Mouse (Mus musculus): ENCODE results near the gene Med12. TPM values are rescaled to one million over a fixed set of nuclear protein-coding genes. Genes with fewer than 3 reads are reported as not detected.
"Not testable (repeated sequence)": the region's sequence is repeated elsewhere in the genome, so short reads cannot be mapped to it uniquely, and the experiment has no call there.

The Med12 gene
- polyA plus RNA-seq, 1 experiment from 2014 or later = 18.9 TPM

DNA sequence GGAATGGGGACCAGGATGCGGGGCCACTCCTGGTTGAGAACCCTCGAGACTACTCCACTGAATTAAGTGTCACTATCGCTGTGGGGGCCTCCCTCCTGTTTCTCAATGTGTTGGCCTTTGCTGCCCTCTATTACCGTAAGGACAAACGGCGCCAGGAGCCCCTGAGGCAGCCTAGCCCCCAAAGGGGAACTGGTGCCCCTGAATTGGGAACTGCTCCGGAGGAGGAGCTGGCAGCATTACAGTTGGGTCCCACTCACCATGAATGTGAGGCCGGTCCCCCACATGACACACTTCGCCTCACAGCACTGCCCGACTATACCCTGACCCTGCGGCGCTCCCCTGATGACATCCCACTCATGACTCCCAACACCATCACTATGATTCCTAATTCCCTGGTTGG is 45.9 kb downstream of the Med12 start:
- no peaks in the 10 kb centered on the region for H3K36me3 ChIP-seq (ENCODE audit: control insufficient read depth, insufficient read depth)
- no peak overlapping the region for H3K4me3 ChIP-seq (ENCODE audit: low read length)
- H3K4me2 ChIP-seq (ENCODE audit: low read depth, low read length) = no peak overlapping the region
- H3K9ac ChIP-seq (ENCODE audit: low read length) = no peak overlapping the region
- no peaks in the 10 kb centered on the region for H3K4me1 ChIP-seq (ENCODE audit: control insufficient read depth, insufficient read depth, low read length)
- no peak for ATAC-seq (replicated peaks; ENCODE audit: extremely low read depth, insufficient read depth, low FRiP score)
- H3K9me3 ChIP-seq (replicated peaks; ENCODE audit: control insufficient read depth, low read length) = no peaks in the 10 kb centered on the region
- H3K27ac ChIP-seq (ENCODE audit: low read length) = no peak overlapping the region
- 87% methylated on average over 12 of the region's 12 CpGs for WGBS
- H3K27me3 ChIP-seq (ENCODE audit: control insufficient read depth, insufficient read depth, low read length) = no peaks in the 10 kb centered on the region

DNA sequence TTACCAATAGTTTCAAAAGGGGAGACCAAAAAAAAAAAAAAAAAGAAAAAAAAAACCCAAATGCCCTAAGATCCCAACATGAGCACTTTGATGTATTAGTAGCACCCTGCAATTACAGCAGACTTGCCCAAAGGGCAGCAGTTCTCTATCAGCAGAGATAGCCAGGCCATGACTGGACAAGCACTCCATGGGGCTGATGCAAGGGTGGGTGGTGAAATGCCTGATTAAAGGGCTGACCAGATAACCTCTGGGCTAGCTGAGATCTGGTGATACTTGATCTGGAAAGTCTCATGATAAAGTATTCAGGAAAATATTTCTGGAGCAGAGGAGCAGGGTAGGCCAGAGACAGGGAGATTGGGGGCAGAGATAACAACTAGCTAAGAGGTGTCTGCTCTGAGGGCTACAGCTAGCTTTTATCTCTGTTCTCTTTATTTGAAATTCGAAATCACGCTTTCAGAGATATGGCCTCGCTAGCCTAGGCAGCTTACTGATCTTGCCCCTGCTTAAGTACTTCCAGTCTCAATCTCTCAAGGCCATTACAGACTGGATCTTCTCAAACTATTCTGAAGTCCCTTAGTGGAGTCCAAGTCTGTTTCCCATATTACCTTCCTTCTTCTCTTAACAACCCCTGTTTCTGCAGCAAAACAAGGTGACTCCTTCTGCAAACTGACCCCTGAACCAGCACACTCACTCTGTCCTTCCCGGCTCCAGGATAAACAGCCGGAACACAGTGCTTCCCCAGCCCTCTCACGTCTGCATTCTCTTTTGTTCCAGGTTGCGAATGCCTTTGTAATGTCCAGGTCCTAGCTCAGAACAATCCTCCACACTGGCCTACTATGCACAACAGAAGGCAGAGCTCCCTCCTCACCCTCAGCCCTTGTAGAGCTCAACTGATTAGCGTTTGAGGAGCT is 52.4 kb downstream of the Med12 start:
- ATAC-seq (replicated peaks; ENCODE audit: extremely low read depth, insufficient read depth, low FRiP score) = no peak

DNA sequence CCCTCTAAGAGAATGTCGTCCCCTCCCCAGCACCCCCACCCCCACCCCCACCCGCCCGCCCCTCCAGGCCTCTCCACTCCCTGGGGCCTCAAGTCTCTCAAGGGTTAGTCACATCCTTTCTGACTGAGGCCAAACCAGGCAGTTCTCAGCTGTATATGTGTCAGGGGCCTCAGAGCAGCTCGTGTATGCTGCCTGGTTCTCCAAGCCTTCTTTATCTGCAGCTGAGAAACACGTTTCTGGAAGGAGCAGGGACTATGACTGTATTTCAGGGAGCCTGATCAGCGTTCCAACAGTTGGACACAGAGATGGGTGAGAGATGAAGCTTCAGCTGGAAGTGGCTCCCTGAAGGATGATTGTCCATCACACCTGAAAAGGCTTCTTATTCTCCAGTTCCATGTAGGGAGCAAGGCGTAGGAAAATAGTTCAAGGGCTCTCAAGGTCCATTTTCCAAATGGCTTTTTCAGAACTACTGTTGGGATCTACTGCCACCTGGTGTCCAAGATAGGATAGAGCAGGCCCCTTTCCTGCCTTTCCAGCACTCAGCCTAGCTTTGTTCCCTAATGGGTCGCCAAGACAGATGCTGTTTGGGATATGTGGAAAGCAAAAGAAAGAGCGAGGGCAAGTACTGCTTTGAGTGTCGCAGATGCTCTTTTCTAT is 55.7 kb downstream of the Med12 start:
- no peaks in the 10 kb centered on the region for H3K36me3 ChIP-seq (ENCODE audit: control insufficient read depth, insufficient read depth)
- H3K9me3 ChIP-seq (replicated peaks; ENCODE audit: control insufficient read depth, low read length) = no peaks in the 10 kb centered on the region
- no peaks in the 10 kb centered on the region for H3K27me3 ChIP-seq (ENCODE audit: control insufficient read depth, insufficient read depth, low read length)
- no peak overlapping the region for H3K4me3 ChIP-seq (ENCODE audit: low read length)
- H3K4me2 ChIP-seq (ENCODE audit: low read depth, low read length) = no peak overlapping the region
- 16% methylated on average over 7 of the region's 10 CpGs for WGBS
- ATAC-seq (replicated peaks; ENCODE audit: extremely low read depth, insufficient read depth, low FRiP score) = no peak
- H3K27ac ChIP-seq (ENCODE audit: low read length) = peak overlapping the region; percentile 53
- H3K9ac ChIP-seq (ENCODE audit: low read length) = peak overlapping the region; percentile 57
- H3K4me1 ChIP-seq (ENCODE audit: control insufficient read depth, insufficient read depth, low read length) = peaks cover 4% of the 10 kb centered on the region; the same call in 1 of the 2 replicates

More for the DNA sequence above, 52.4 kb downstream of the Med12 start:
- H3K4me2 ChIP-seq (ENCODE audit: low read depth, low read length) = no peak overlapping the region
- whole genome bisulfite sequencing = 52% methylated on average over 8 of the region's 8 CpGs
- no peaks in the 10 kb centered on the region for H3K27me3 ChIP-seq (ENCODE audit: control insufficient read depth, insufficient read depth, low read length)
- no peaks in the 10 kb centered on the region for H3K36me3 ChIP-seq (ENCODE audit: control insufficient read depth, insufficient read depth)
- H3K4me1 ChIP-seq (ENCODE audit: control insufficient read depth, insufficient read depth, low read length) = no peaks in the 10 kb centered on the region
- H3K9ac ChIP-seq (ENCODE audit: low read length) = no peak overlapping the region
- H3K27ac ChIP-seq (ENCODE audit: low read length) = no peak overlapping the region
- H3K9me3 ChIP-seq (replicated peaks; ENCODE audit: control insufficient read depth, low read length) = no peaks in the 10 kb centered on the region
- no peak overlapping the region for H3K4me3 ChIP-seq (ENCODE audit: low read length)

DNA sequence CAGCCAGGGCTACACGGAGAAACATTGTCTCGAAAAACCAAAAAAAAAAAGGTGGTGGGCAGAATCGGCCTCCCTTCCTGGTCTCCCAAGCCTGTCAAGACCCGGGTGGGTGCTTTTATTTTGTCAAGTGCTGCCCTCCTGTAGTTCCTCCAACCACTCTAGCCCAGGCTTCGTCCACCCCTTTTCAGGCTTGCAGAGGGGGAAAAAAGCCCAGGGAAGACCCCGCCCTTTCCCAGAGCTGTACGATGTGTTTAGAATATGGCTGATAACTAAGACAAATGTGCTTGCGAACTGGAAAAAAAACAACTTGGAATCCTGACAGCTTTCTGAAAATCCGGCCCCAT is 58.2 kb downstream of the Med12 start:
- Histone ChIP-seq H3K36me3 (ENCODE audit: control insufficient read depth, insufficient read depth) (no peaks in the 10 kb centered on the region), H3K4me2 (ENCODE audit: low read depth, low read length) (peak overlapping the region; percentile 63), H3K27me3 (ENCODE audit: control insufficient read depth, insufficient read depth, low read length) (no peaks in the 10 kb centered on the region), H3K27ac (ENCODE audit: low read length) (peak overlapping the region; percentile 94), H3K4me1 (ENCODE audit: control insufficient read depth, insufficient read depth, low read length) (peaks cover 4% of the 10 kb centered on the region; the same call in 1 of the 2 replicates), H3K9me3 (replicated peaks; ENCODE audit: control insufficient read depth, low read length) (no peaks in the 10 kb centered on the region), H3K9ac (ENCODE audit: low read length) (peak overlapping the region; percentile 66), H3K4me3 (ENCODE audit: low read length) (peak overlapping the region; percentile 35)
- peak; percentile 0; the same call in 1 of the 2 replicates for ATAC-seq (replicated peaks; ENCODE audit: extremely low read depth, insufficient read depth, low FRiP score)
- WGBS = 41% methylated on average over 9 of the region's 9 CpGs

DNA sequence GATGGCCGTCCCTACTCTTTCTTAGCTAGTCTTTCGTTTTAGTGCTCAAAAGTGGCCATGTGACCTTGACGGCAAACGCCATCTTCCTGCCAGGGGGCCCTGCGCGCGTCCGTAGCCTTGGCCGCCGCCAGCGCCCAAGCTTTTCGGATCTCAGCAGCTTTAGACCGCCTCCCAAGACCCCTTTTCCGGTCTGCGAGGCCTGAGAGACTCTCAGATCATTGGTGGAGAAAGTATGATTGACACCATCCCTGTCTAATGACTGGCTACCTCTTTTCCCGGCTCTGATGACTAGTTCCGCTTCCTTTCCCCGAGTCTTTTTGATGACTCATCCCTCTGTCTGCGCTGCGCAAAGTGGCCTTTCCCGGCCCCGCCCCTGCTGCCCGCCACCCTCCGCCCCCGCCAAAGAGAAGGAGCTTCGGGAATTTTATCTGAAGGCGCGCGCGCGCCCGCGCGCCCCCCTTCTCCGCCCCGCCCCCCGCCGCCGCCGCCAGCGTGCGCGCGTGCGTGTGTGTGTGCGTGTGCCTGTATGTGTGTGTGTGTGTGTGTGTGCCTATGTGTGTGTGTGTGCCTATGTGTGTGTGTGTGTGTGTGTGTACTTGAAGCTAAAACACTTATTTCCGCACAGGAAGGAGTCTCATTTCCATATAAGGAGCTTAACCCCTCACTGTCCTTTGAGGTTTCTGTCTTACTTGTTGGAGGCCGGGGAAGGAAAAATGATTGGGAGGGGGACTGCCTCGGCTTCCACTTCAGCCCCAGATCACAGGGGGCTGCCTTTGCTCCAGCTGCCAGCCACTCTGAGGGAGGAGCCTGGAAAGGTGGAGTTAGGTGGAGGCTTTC is 58.8 kb downstream of the Med12 start:
- ATAC-seq (replicated peaks; ENCODE audit: extremely low read depth, insufficient read depth, low FRiP score) = peak; percentile 97
- 14% methylated on average over 32 of the region's 49 CpGs for WGBS
- peak overlapping the region; percentile 94 for H3K27ac ChIP-seq (ENCODE audit: low read length)
- H3K27me3 ChIP-seq (ENCODE audit: control insufficient read depth, insufficient read depth, low read length) = no peaks in the 10 kb centered on the region
- H3K4me3 ChIP-seq (ENCODE audit: low read length) = peak overlapping the region; percentile 51
- H3K9me3 ChIP-seq (replicated peaks; ENCODE audit: control insufficient read depth, low read length) = no peaks in the 10 kb centered on the region
- H3K36me3 ChIP-seq (ENCODE audit: control insufficient read depth, insufficient read depth) = no peaks in the 10 kb centered on the region
- H3K4me1 ChIP-seq (ENCODE audit: control insufficient read depth, insufficient read depth, low read length) = peaks cover 4% of the 10 kb centered on the region; the same call in 1 of the 2 replicates
- H3K4me2 ChIP-seq (ENCODE audit: low read depth, low read length) = peak overlapping the region; percentile 71
- H3K9ac ChIP-seq (ENCODE audit: low read length) = peak overlapping the region; percentile 71

DNA sequence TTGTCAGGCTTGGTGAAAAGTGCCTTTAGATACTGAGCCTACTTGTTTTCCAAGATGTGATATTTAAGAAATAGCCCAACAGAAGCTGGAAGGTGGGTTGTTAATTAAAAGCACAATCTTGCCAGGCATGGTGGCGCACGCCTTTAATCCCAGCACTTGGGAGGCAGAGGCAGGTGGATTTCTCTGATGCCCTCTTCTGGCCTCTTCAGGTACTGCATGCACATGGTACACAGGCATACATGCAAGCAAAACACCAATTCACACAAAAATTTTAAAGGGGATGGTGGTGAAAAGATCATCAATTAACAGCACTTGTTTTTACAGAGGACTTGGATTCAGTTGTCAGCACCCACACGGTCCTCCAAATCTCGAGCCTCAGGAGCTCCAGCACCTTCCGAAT is 60.8 kb downstream of the Med12 start:
- no peak for ATAC-seq (replicated peaks; ENCODE audit: extremely low read depth, insufficient read depth, low FRiP score)
- H3K27ac ChIP-seq (ENCODE audit: low read length) = no peak overlapping the region
- H3K27me3 ChIP-seq (ENCODE audit: control insufficient read depth, insufficient read depth, low read length) = no peaks in the 10 kb centered on the region
- H3K4me1 ChIP-seq (ENCODE audit: control insufficient read depth, insufficient read depth, low read length) = peaks cover 4% of the 10 kb centered on the region; the same call in 1 of the 2 replicates
- no peak overlapping the region for H3K4me2 ChIP-seq (ENCODE audit: low read depth, low read length)
- 88% methylated on average over 5 of the region's 5 CpGs for WGBS
- H3K9me3 ChIP-seq (replicated peaks; ENCODE audit: control insufficient read depth, low read length) = no peaks in the 10 kb centered on the region
- no peaks in the 10 kb centered on the region for H3K36me3 ChIP-seq (ENCODE audit: control insufficient read depth, insufficient read depth)
- no peak overlapping the region for H3K4me3 ChIP-seq (ENCODE audit: low read length)
- H3K9ac ChIP-seq (ENCODE audit: low read length) = no peak overlapping the region

DNA sequence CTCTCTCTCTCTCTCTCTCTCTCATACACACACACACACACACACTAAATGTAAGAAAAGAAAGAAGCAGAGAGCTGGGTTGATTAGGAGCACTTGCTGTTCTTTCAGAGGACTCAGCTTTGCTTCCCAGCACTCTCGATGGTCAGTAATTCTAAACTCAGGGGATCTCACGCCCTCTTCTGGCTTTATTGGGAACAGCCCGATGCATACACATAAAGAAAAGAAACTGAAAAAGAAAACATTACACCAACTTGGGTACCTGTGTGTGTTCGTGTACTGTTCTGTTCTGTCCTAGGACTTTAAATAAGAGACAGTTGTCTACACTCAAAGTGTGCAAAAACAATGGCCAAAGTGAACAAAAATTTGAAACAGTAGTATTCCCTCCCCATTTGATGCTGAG is 64.8 kb downstream of the Med12 start:
- no peaks in the 10 kb centered on the region for H3K9me3 ChIP-seq (replicated peaks; ENCODE audit: control insufficient read depth, low read length)
- no peaks in the 10 kb centered on the region for H3K36me3 ChIP-seq (ENCODE audit: control insufficient read depth, insufficient read depth)
- no peak overlapping the region for H3K27ac ChIP-seq (ENCODE audit: low read length)
- H3K4me1 ChIP-seq (ENCODE audit: control insufficient read depth, insufficient read depth, low read length) = no peaks in the 10 kb centered on the region
- H3K9ac ChIP-seq (ENCODE audit: low read length) = no peak overlapping the region
- no peak overlapping the region for H3K4me3 ChIP-seq (ENCODE audit: low read length)
- H3K4me2 ChIP-seq (ENCODE audit: low read depth, low read length) = no peak overlapping the region
- no peak for ATAC-seq (replicated peaks; ENCODE audit: extremely low read depth, insufficient read depth, low FRiP score)
- 41% methylated on average over 4 of the region's 4 CpGs for WGBS
- H3K27me3 ChIP-seq (ENCODE audit: control insufficient read depth, insufficient read depth, low read length) = no peaks in the 10 kb centered on the region

DNA sequence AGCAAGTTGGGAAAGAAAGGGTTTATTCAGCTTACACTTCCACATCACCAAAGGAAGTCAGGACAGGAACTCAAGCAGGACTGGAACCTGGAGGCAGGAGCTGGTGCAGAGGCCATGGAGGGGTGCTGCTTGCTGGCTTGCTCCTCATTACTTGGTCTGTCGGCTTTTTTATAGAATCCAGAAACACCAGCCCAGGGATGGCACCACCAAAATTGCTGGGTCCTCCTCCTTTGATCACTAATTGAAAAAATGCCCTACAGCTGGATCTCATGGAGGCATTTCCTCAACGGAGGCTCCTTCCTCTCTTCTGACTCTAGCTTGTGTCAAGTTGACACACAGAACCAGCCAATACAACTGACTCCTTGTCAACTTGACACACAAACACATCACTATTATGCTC is 69.0 kb downstream of the Med12 start:
- H3K27ac ChIP-seq (ENCODE audit: low read length); H3K4me3 ChIP-seq (ENCODE audit: low read length); H3K36me3 ChIP-seq (ENCODE audit: control insufficient read depth, insufficient read depth); H3K4me1 ChIP-seq (ENCODE audit: control insufficient read depth, insufficient read depth, low read length); H3K4me2 ChIP-seq (ENCODE audit: low read depth, low read length); H3K9ac ChIP-seq (ENCODE audit: low read length); H3K27me3 ChIP-seq (ENCODE audit: control insufficient read depth, insufficient read depth, low read length); H3K9me3 ChIP-seq (replicated peaks; ENCODE audit: control insufficient read depth, low read length); ATAC-seq (replicated peaks; ENCODE audit: extremely low read depth, insufficient read depth, low FRiP score): not testable (repeated sequence)
- 48% methylated on average over 2 of the region's 2 CpGs for WGBS
